Mouse (Mus musculus): ENCODE data around the gene 1700042G07Rik.
"Not testable (repeated sequence)": the region's sequence is repeated elsewhere in the genome, so short reads cannot be mapped to it uniquely, and the experiment has no call there.

Gene 1700042G07Rik

DNA sequence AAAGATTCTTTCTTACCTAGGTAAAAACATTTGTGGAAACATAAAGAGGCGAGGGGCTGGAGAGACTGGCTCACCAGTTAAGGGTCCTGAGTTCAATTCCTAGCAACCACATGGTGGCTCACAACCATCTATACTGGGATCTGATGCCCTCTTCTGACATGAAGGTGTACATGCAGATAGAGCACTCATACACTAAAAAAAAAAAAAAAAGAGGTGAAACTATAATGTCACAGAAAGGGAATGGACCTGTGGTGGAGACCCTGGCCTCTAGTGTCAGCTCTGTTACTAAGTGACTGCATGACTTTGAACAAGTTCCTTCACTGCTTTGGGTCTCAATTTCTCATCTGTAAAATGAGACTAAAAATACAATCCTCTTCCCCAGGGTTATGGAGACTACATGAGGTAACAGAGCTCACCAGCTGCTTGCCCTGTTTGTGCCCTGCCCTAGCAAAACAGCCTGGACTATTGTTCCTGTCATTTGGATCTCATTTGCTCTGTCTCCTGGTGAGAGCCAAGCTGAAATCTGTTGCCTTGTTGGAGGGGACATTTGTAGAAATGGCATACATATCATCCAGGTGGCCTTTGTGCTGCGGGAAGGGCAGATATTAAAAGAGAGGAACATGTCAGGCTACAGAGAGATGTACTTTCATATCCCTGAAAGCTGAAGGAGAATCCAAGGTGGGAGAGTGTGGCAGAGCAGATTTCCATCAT lies 42.9 kb downstream of the 1700042G07Rik start:
- DNase-seq, result peak; percentile 76

DNA sequence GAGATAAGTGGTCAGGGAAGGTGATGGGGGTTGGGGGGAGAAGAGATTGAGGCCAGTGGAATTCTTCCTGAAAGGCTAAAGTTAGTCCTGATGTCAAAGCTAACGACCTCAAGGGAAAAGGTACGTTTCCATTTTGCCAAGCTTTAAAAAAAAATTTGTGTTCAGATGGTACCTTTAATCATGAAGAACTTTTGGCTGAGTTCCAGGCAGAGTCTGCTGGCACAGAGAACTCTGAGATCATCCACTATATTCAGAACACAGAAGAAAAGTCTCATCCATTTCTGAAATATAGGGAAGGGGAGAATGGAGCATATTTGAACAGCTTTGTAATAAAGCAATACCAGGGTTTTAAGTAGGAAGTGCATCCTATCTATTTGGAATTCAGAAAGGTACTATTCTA lies 43.9 kb downstream of the 1700042G07Rik start:
- DNase-seq, result peak; percentile 51

DNA sequence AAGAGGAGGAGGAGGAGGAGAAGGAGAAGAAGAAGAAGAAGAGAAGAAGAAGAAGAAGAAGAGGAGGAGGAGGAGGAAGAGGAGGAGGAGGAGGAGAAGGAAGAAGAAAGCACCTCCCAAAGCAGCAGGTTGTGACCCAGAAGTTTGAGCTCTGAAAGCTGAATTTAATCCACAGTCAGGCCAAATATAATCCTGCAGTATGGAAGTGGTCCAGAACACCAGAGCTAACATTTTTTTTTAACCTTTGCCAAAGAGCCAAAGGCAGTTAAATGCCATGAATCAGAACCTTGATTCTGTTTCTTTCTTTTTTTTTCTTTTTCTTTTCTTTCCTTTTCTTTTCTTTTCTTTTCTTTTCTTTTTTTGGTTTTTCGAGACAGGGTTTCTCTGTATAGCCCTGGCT lies 44.5 kb downstream of the 1700042G07Rik start:
- DNase-seq, result not testable (repeated sequence)

DNA sequence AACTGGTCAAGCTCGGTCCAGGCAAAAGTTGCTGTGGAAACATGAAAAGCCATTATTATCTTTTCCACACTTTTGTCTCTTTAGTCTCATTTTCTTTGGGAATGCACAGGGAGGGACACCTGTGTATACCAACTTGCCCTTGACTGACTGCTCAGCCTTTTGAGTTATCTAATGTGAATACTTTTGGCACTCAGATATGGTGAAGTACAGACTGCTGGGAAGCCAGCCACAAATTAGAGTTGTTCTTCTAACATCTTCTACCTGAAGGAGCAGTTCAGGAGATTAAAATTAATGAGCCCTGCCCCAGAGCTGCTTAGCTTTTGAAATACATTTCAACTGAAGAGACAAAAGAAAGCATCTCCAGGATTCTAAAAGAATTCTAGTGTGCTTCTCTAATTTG lies 45.9 kb downstream of the 1700042G07Rik start:
- peak; percentile 68 for DNase-seq

DNA sequence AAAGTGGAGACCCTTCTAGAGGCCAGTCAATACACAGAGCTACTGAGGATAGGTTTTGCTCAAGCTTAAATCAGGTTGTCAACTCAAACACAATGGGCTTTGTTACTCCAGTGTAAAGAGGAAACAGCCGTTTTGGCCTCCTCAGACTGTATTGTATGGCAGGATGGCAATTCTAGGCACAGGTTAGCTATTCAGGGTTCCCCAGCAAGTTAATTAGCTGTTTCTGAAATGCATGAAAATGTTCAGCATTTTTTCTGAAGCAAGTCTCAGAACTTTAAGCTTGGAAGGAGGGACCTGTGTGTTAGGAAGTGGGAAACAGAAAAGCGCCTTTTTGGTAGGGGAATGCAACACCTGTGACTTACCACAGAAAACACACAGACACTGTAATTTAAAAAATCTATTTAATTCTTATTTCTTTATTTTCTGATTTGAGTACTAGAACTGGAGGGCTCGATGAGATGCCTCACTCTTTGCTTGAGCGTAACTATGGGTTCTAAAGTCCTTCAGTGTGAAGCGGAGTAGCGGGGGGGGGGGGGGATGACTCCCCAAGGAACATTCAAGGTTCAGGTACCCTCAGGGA lies 47.0 kb downstream of the 1700042G07Rik start:
- peak; percentile 90 for DNase-seq

DNA sequence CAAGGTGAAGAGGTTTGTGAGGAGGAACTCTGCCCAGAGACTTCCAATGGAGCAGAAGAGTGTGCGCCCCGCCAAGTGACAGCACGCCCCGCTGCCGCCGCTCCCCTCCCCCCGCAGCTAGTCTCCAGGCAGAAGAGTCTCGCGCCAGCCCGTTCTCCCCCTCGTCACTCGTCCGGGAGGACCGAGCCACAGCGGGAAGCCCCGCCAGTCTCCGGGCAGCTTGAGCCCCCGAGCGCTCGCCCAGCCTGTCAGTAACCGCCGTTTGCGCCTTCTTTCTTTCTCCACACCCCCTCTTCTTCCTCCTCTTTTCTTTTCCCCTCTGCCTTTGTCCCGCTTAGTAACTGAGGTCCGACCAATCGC lies 47.6 kb downstream of the 1700042G07Rik start:
- no peak for DNase-seq

DNA sequence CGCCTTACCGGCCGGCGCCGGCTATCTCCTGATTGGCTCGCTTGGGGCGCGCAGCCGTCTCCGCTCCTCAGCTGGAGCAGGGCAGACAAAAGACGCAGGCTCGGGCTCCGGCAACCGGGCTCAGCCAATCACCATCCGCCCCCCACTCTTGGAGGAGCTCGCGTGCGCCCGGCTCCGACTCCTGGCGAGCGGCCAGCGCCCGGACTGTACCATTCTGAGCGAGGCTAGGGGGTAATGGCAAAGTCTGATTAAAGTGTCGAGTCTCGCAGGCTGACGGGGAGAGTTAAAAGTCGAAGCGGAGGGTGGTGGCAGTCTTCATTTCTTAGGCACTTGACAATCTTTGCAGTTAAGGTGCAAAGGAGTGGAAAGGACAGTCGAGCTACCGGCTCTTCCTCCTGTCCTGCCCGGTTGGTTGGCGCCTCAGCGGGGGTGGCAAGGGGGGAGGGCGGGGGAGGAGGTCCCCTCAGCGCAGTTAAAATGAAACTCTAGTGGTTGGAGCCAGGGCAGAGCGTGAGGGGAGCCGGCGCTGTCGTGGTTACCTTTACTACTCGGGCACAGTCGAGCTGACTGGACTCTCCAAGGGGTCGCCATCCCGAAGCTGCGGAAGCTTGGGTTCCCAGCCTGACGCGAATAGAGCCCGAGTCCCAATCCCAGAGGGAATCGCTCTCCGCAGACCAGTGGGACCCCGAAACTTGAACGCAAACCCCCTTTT lies 48.1 kb downstream of the 1700042G07Rik start, which contains the start of gene Pik3r3:
Pik3r3 (plus strand) TSS at position 479 of the 712 bp plus-strand sequence.
- peak; percentile 100 for DNase-seq

DNA sequence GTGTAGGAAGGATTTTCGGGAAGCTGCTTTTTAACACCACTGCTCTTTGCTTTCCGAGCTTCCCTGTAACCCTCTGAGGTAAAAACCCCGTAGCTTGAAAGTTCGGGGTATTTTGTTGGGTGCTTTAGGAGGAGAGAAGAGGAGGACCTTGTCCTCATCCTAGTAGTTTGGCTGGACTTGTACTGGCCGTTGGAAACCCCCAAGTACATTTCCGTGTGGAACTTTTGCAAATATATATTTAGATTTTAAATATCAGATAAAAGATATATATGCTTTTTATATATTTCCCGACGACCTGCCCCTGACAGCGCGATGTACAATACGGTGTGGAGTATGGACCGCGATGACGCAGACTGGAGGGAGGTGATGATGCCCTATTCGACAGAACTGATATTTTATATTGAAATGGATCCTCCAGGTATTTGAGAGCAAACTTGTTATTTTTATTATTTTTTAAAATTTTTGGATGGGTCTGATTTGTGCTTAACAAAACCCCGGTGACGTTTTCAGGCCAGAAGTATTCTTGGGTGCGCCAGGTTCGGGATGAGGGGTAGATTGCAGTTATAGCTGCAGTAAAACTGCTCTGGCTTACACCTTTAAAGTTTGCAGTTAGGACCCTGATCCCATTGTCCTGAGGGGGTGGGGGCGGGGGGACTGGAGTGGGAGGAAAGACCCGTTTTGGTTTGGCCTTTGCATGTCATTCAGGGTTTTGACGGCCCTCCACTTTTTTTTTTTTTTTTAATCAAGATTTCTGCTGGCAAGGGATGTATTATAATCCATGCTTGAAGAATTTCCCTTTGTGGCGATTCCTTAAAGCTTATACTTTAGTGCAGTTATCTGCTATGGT lies 49.0 kb downstream of the 1700042G07Rik start:
- peak; percentile 90 for DNase-seq

DNA sequence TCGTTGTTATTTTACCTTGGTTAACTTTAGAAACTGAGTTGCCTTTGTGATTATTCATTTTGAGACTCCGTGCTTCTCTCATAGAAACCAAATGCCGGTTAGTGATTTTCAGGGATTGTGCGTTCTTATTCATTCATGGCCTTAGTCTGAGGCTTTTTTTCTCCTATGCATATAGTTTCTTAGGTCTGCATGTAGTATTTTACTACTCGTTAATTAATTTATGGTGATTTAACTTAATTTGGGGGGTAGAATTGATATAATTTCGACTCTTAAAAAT lies 49.6 kb downstream of the 1700042G07Rik start:
- DNase-seq, result no peak

Measured in heart, adult 11 months (tissue).